ENCODE assay signal across 8 mouse cellular contexts in the genomic region with DNA sequence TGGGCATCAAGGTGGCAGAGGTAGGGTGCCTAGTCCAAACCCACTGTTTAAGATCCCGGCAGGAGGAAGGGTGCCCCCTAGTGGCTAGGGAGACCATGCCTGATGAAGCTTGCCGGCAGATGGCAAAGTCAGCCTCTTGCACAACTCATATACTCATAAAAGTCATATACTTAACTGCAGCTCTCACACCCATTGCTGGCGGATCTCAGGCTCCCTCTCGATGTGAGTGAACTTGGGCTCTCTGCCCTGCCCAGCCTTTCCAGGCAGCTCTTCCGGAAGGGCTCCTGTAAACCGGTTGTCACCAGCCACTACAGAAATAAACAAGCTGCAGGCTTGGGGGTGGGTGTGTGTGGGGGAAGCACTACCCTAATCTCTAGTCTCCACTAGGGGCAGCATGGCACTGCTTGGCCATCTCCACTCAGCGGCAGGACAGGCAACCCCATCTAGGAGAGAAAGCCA. TPM values are rescaled to one million over a fixed set of nuclear protein-coding genes. Genes with fewer than 3 reads are reported as not detected.
DNase-seq lines count a peak whose midpoint lies in the region; ATAC-seq lines count a peak whose summit lies in the region.

No protein-coding gene starts in this region.

- no peaks in the 10 kb centered on the region for H3K9me3 ChIP-seq in embryonic facial prominence, embryonic 14.5 days (ENCODE audit: control insufficient read depth, low read length)
- no peaks in the 10 kb centered on the region for H3K9me3 ChIP-seq in limb, embryonic 15.5 days

- 0% methylated on average over 7 of the region's 7 CpGs for WGBS in embryonic facial prominence, embryonic 14.5 days
- WGBS in limb, embryonic 15.5 days = 1% methylated on average over 7 of the region's 7 CpGs

- H3K4me3 ChIP-seq in embryonic facial prominence, embryonic 14.5 days (ENCODE audit: low read depth, low read length) = 0 out of 2 replicates have a peak overlapping the region, but pooled peaks have one; percentile 10
- peak overlapping the region; percentile 11; the same call in 1 of the 2 replicates for H3K4me3 ChIP-seq in limb, embryonic 15.5 days

- H3K36me3 ChIP-seq in embryonic facial prominence, embryonic 14.5 days (ENCODE audit: control insufficient read depth, insufficient read depth, low read length) = no peaks in the 10 kb centered on the region
- no peaks in the 10 kb centered on the region for H3K36me3 ChIP-seq in limb, embryonic 15.5 days

- H3K27ac ChIP-seq in embryonic facial prominence, embryonic 14.5 days (replicated peaks; ENCODE audit: low read depth, low read length) = peak overlapping the region; percentile 70; the same call in 1 of the 2 replicates
- H3K27ac ChIP-seq in limb, embryonic 15.5 days = peak overlapping the region; percentile 43

- peak; percentile 15; the same call in 1 of the 2 replicates for ATAC-seq in embryonic facial prominence, embryonic 14.5 days (ENCODE audit: low read depth)
- ATAC-seq in limb, embryonic 15.5 days (ENCODE audit: insufficient number of reproducible peaks, low FRiP score, low TSS enrichment, low read depth) = no peak

- peak; percentile 93 for DNase-seq in 3T3-L1 (ENCODE audit: low read depth, low spot score)
- peak; percentile 62 to 78 for DNase-seq in adrenal gland, postnatal 4 days (ENCODE audit: low spot score in 2 of 2)
- peak; percentile 92 for DNase-seq in embryonic facial prominence, embryonic 14.5 days (ENCODE audit: low spot score)
- peak; percentile 89 for DNase-seq in heart, adult 8-10 months (ENCODE audit: low spot score)
- DNase-seq in kidney, adult 9 months = peak; percentile 96
- peak; percentile 74 to 76 for DNase-seq in monocyte, adult 2 months (ENCODE audit: low read depth in 1 of 2, low spot score in 2 of 2)
- peak; percentile 85 to 88 for DNase-seq in spleen, postnatal 36 days (ENCODE audit: low spot score in 2 of 2)

- H3K4me2 ChIP-seq in embryonic facial prominence, embryonic 14.5 days (ENCODE audit: low read depth, low read length) = peak overlapping the region; percentile 39
- peak overlapping the region; percentile 21 for H3K4me2 ChIP-seq in limb, embryonic 15.5 days

- peaks cover 14% of the 10 kb centered on the region for H3K4me1 ChIP-seq in embryonic facial prominence, embryonic 14.5 days (ENCODE audit: control insufficient read depth, insufficient read depth, low read length)
- H3K4me1 ChIP-seq in limb, embryonic 15.5 days = peaks cover 23% of the 10 kb centered on the region

- H3K9ac ChIP-seq in embryonic facial prominence, embryonic 14.5 days (ENCODE audit: low read depth, low read length) = peak overlapping the region; percentile 49; the same call in 1 of the 2 replicates
- H3K9ac ChIP-seq in limb, embryonic 15.5 days = no peak overlapping the region

- no peaks in the 10 kb centered on the region for H3K27me3 ChIP-seq in embryonic facial prominence, embryonic 14.5 days (replicated peaks; ENCODE audit: control insufficient read depth, insufficient read depth, low read length)
- H3K27me3 ChIP-seq in limb, embryonic 15.5 days = peaks cover 25% of the 10 kb centered on the region; the same call in 1 of the 2 replicates

RNA-seq across cellular contexts. Expression of gene Tubb4b, which starts 4.0 kb away (rescaled TPM):
- 100 to 1,000 TPM; 235 to 257 TPM for total RNA-seq in adrenal gland, postnatal 4 days (2021)
- 429 and 461 TPM in 2 replicates for polyA plus RNA-seq in embryonic facial prominence, embryonic 14.5 days (2014; fragmentation: Nextera tagmentation; extraction: Ambion mirVana)
- 100 to 1,000 TPM; 308 to 380 (median 323) TPM for total RNA-seq in heart, adult 8-10 months (2022)
- polyA plus RNA-seq in limb, embryonic 15.5 days (2015; fragmentation: Nextera tagmentation; extraction: Ambion mirVana) = 554 and 617 TPM in 2 replicates

RNA-seq across cellular contexts. Expression of gene Slc34a3, which starts 5.7 kb away (rescaled TPM):
- under 1 TPM in 1 of 2 experiments, not detected in 1; 0.95 TPM for total RNA-seq in adrenal gland, postnatal 4 days (2021)
- polyA plus RNA-seq in embryonic facial prominence, embryonic 14.5 days (2014; fragmentation: Nextera tagmentation; extraction: Ambion mirVana) = not detected in 2 replicates
- total RNA-seq in heart, adult 8-10 months (2022) = not detected
- not detected in 2 replicates for polyA plus RNA-seq in limb, embryonic 15.5 days (2015; fragmentation: Nextera tagmentation; extraction: Ambion mirVana)

RNA-seq across cellular contexts. Expression of gene Rnf224, which starts 8.1 kb away (rescaled TPM):
- not detected for total RNA-seq in adrenal gland, postnatal 4 days (2021)
- polyA plus RNA-seq in embryonic facial prominence, embryonic 14.5 days (2014; fragmentation: Nextera tagmentation; extraction: Ambion mirVana) = not detected in 2 replicates
- total RNA-seq in heart, adult 8-10 months (2022) = not detected
- 0.57 and 0.58 TPM in 2 replicates for polyA plus RNA-seq in limb, embryonic 15.5 days (2015; fragmentation: Nextera tagmentation; extraction: Ambion mirVana)

RNA-seq across cellular contexts. Expression of gene Fam166a, which starts 9.9 kb away (rescaled TPM):
- under 1 TPM; 0.45 to 0.68 TPM for total RNA-seq in adrenal gland, postnatal 4 days (2021)
- not detected in 2 replicates for polyA plus RNA-seq in embryonic facial prominence, embryonic 14.5 days (2014; fragmentation: Nextera tagmentation; extraction: Ambion mirVana)
- not detected for total RNA-seq in heart, adult 8-10 months (2022)
- 0.81 TPM in 1 of 2 replicates, not detected in the other for polyA plus RNA-seq in limb, embryonic 15.5 days (2015; fragmentation: Nextera tagmentation; extraction: Ambion mirVana)

RNA-seq across cellular contexts. Expression of gene Rnf208, which starts 13.6 kb away (rescaled TPM):
- 10 to 100 TPM; 14.3 to 18.7 TPM for total RNA-seq in adrenal gland, postnatal 4 days (2021)
- 11.8 and 16.3 TPM in 2 replicates for polyA plus RNA-seq in embryonic facial prominence, embryonic 14.5 days (2014; fragmentation: Nextera tagmentation; extraction: Ambion mirVana)
- total RNA-seq in heart, adult 8-10 months (2022) = 1 to 10 TPM in 2 of 4 experiments, under 1 TPM in 2; 0.53 to 1.7 (median 1.2) TPM
- 16.9 and 17.5 TPM in 2 replicates for polyA plus RNA-seq in limb, embryonic 15.5 days (2015; fragmentation: Nextera tagmentation; extraction: Ambion mirVana)
